Mouse (Mus musculus): Measurements from ENCODE around the gene Svs2. TPM values are rescaled to one million over a fixed set of nuclear protein-coding genes. Genes with fewer than 3 reads are reported as not detected.

Gene Svs2
- polyA plus RNA-seq, 1 experiment = not detected

DNA sequence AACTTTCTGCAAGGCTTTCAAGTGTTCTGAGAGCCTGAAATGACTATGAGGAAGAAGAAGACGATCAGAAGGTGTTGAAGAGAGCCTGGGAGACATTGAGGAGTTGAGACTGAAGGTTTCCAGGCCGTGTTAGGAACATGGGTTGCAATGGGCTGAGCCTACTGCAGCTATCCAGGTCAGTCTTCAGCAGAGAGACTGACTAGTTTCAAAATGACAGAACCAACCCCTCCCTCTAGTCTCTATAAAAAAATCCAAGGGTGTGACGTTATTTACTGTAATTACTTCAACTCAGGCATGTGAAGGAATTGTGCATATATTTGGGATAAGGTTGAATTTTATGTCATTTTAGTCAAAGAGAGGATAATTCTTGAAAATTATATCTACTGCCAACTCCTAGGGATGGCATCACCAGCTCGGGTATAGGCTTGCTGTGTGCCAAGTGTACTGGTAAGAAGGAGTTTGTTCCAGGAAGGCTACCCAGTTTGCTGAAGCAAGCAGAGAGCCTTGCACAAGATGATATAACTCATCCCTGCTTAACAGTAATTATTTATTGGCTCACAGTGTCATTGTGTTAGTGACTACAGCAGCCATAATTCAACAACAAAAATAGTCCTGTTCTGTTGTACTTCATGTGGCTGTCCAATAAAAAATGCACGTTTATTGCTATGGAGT lies 43.2 kb downstream of the Svs2 start:
- no peaks in the 10 kb centered on the region for H3K27me3 ChIP-seq (ENCODE audit: control insufficient read depth, insufficient read depth, low read length)
- no peak overlapping the region for H3K4me3 ChIP-seq (ENCODE audit: control insufficient read depth, low read depth, low read length)
- H3K36me3 ChIP-seq (ENCODE audit: control insufficient read depth, insufficient read depth, low read length) = no peaks in the 10 kb centered on the region
- no peak for TF ChIP-seq CTCF (IDR thresholded peaks at IDR 0.05; ENCODE audit: control insufficient read depth, insufficient read depth, insufficient replicate concordance, low read depth, low read length)
- H3K4me1 ChIP-seq (ENCODE audit: control insufficient read depth, insufficient read depth, low read length) = no peaks in the 10 kb centered on the region
- no peak overlapping the region for H3K27ac ChIP-seq (ENCODE audit: control insufficient read depth, insufficient read depth, low read depth, low read length)

DNA sequence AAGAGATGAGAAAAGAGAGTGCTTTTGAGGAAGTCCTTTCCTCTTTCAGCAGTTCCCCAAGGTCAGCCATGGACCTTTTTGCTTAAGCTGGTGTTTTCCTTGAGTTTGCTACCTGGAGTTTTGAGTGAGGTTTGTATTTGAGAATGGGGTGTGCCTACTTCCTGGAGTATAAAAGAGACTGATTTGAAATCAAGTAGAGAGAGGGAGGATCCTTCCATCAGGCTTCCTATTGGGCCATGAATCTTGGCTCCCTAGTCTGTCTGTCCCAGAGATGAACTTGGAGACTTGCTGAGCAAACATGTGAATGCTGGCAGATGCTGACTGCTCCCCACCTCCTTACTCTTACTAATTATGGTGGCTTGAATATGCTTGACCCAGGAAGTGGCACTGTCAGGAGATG lies 46.0 kb downstream of the Svs2 start:
- H3K4me3 ChIP-seq (ENCODE audit: control insufficient read depth, low read depth, low read length) = no peak overlapping the region
- no peak overlapping the region for H3K27ac ChIP-seq (ENCODE audit: control insufficient read depth, insufficient read depth, low read depth, low read length)
- no peaks in the 10 kb centered on the region for H3K36me3 ChIP-seq (ENCODE audit: control insufficient read depth, insufficient read depth, low read length)
- peaks cover 2% of the 10 kb centered on the region; the same call in 1 of the 2 replicates for H3K4me1 ChIP-seq (ENCODE audit: control insufficient read depth, insufficient read depth, low read length)
- no peak for TF ChIP-seq POLR2A (IDR thresholded peaks at IDR 0.05; ENCODE audit: control insufficient read depth, low read depth, low read length)
- TF ChIP-seq CTCF (IDR thresholded peaks at IDR 0.05; ENCODE audit: control insufficient read depth, insufficient read depth, insufficient replicate concordance, low read depth, low read length) = no peak
- no peaks in the 10 kb centered on the region for H3K27me3 ChIP-seq (ENCODE audit: control insufficient read depth, insufficient read depth, low read length)

GRCm38 (mm10) chr2:164190576-164190975 lies 47.7 kb downstream of the Svs2 start, which contains the start of gene Wfdc12:
TSS of gene Wfdc12 (minus strand) at chr2:164190608.
- TF ChIP-seq POLR2A (IDR thresholded peaks at IDR 0.05; ENCODE audit: control insufficient read depth, low read depth, low read length) = no peak
- TF ChIP-seq CTCF (IDR thresholded peaks at IDR 0.05; ENCODE audit: control insufficient read depth, insufficient read depth, insufficient replicate concordance, low read depth, low read length) = no peak
- Histone ChIP-seq H3K27ac (ENCODE audit: control insufficient read depth, insufficient read depth, low read depth, low read length) (no peak within 1 kb of the TSS), H3K36me3 (ENCODE audit: control insufficient read depth, insufficient read depth, low read length) (no peaks in the 10 kb centered on the region), H3K4me3 (ENCODE audit: control insufficient read depth, low read depth, low read length) (no peak within 1 kb of the TSS), H3K27me3 (ENCODE audit: control insufficient read depth, insufficient read depth, low read length) (no peaks in the 10 kb centered on the region), H3K4me1 (ENCODE audit: control insufficient read depth, insufficient read depth, low read length) (peaks cover 2% of the 10 kb centered on the region; the same call in 1 of the 2 replicates)

GRCm38 (mm10) chr2:164188722-164189121 lies 49.5 kb downstream of the Svs2 start:
- H3K27ac ChIP-seq (ENCODE audit: control insufficient read depth, insufficient read depth, low read depth, low read length) = no peak overlapping the region

More at GRCm38 (mm10) chr2:164188722-164189121, 49.5 kb downstream of the Svs2 start:
- no peak overlapping the region for H3K4me3 ChIP-seq (ENCODE audit: control insufficient read depth, low read depth, low read length)
- H3K27me3 ChIP-seq (ENCODE audit: control insufficient read depth, insufficient read depth, low read length) = no peaks in the 10 kb centered on the region
- H3K36me3 ChIP-seq (ENCODE audit: control insufficient read depth, insufficient read depth, low read length) = no peaks in the 10 kb centered on the region
- TF ChIP-seq CTCF (IDR thresholded peaks at IDR 0.05; ENCODE audit: control insufficient read depth, insufficient read depth, insufficient replicate concordance, low read depth, low read length) (peak; percentile 50; the same call in 1 of the 2 replicates), POLR2A (IDR thresholded peaks at IDR 0.05; ENCODE audit: control insufficient read depth, low read depth, low read length) (no peak)
- peaks cover 2% of the 10 kb centered on the region; the same call in 1 of the 2 replicates for H3K4me1 ChIP-seq (ENCODE audit: control insufficient read depth, insufficient read depth, low read length)

Other genes starting within 250 kb of the Svs2 start
- gene Ywhab, start 243.5 kb downstream of the Svs2 start, polyA plus RNA-seq (2012; rRNA removed) = 14.1 and 15.7 TPM in 2 replicates
- 10.6 and 10.7 TPM in 2 replicates for gene Pabpc1l, start 213.0 kb downstream of the Svs2 start, polyA plus RNA-seq (2012; rRNA removed)
- 14.7 and 14.8 TPM in 2 replicates for gene Stk4, start 168.1 kb downstream of the Svs2 start, polyA plus RNA-seq (2012; rRNA removed)
- 44.1 and 48.8 TPM in 2 replicates for gene Tomm34, start 167.3 kb downstream of the Svs2 start, polyA plus RNA-seq (2012; rRNA removed)
- 0.67 and 1.1 TPM in 2 replicates for gene Kcns1, start 67.4 kb downstream of the Svs2 start, polyA plus RNA-seq (2012; rRNA removed)
- gene Wfdc5, start 55.7 kb downstream of the Svs2 start, polyA plus RNA-seq (2012; rRNA removed) = not detected in 2 replicates
- 0.15 TPM in 1 of 2 replicates, not detected in the other for gene Wfdc12, start 47.9 kb downstream of the Svs2 start, polyA plus RNA-seq (2012; rRNA removed)
- 325 and 331 TPM in 2 replicates for gene Wfdc15a, start 38.3 kb downstream of the Svs2 start, polyA plus RNA-seq (2012; rRNA removed)
- gene Wfdc15b, start 16.8 kb downstream of the Svs2 start, polyA plus RNA-seq (2012; rRNA removed) = 119 TPM in 1 of 2 replicates, not detected in the other
- gene Svs3b, start 18.2 kb upstream of the Svs2 start, polyA plus RNA-seq (2012; rRNA removed) = 0.23 TPM in 1 of 2 replicates, not detected in the other
- 0.16 and 0.42 TPM in 2 replicates for gene Svs4, start 40.0 kb upstream of the Svs2 start, polyA plus RNA-seq (2012; rRNA removed)
- not detected in 2 replicates for gene Svs3a, start 50.8 kb upstream of the Svs2 start, polyA plus RNA-seq (2012; rRNA removed)
- not detected in 2 replicates for gene Svs6, start 78.3 kb upstream of the Svs2 start, polyA plus RNA-seq (2012; rRNA removed)
- 3.4 and 4.2 TPM in 2 replicates for gene Svs5, start 94.3 kb upstream of the Svs2 start, polyA plus RNA-seq (2012; rRNA removed)
- gene Slpi, start 150.6 kb upstream of the Svs2 start, polyA plus RNA-seq (2012; rRNA removed) = 2.2 and 2.8 TPM in 2 replicates
- 0.04 and 0.05 TPM in 2 replicates for gene Rbpjl, start 164.7 kb upstream of the Svs2 start, polyA plus RNA-seq (2012; rRNA removed)
- gene Matn4, start 166.7 kb upstream of the Svs2 start, polyA plus RNA-seq (2012; rRNA removed) = 0.19 and 0.26 TPM in 2 replicates
- gene Sdc4, start 205.4 kb upstream of the Svs2 start, polyA plus RNA-seq (2012; rRNA removed) = 12.2 and 16.6 TPM in 2 replicates
- gene Sys1, start 218.5 kb upstream of the Svs2 start, polyA plus RNA-seq (2012; rRNA removed) = 26.1 and 26.4 TPM in 2 replicates
- 5.0 and 5.6 TPM in 2 replicates for gene Gm20458, start 222.5 kb upstream of the Svs2 start, polyA plus RNA-seq (2012; rRNA removed)
- gene Trp53tg5, start 235.3 kb upstream of the Svs2 start, polyA plus RNA-seq (2012; rRNA removed) = 97.8 and 104 TPM in 2 replicates
- 16.5 and 17.0 TPM in 2 replicates for gene Dbndd2, start 247.6 kb upstream of the Svs2 start, polyA plus RNA-seq (2012; rRNA removed)

Measured in testis, adult 2 months (tissue).